Mouse (Mus musculus) granulocyte monocyte progenitor cell, adult 5-6 weeks (primary cell): ENCODE measurements around the gene Rasgrf2. TPM values are rescaled to one million over a fixed set of nuclear protein-coding genes. Genes with fewer than 3 reads are reported as not detected.

Experiments used
- ATAC-seq: replicated peaks from 2 replicates; pipeline ENCODE4 v1.8.0; 2016; ENCODE audit warnings: mild to moderate bottlenecking, moderate TSS enrichment, inconsistent platforms; ENCODE audit not compliant: poor library complexity, severe bottlenecking
- total RNA-seq, 2 experiments: library from RNA; stranded (forward) in 1 of 2; stranded (reverse) in 1 of 2; fragments of 200-712, 200-1000 nt in 1 of 2; fragments of >200 nt in 1 of 2; fragmentation: Nextera tagmentation in 1 of 2; gene quantifications; 2 replicates each; pipeline ENCODE4 v1.2.3; 2014 to 2017

The Rasgrf2 gene
- total RNA-seq, 2 experiments from 2014 or later: 0.26 to 1.1 TPM

- ATAC-seq: peak; percentile 77; the same call in 1 of the 2 replicates
These were observed 238.3 kb downstream of the Rasgrf2 start for GRCm38 (mm10) chr13:91893132-91893531.

GRCm38 (mm10) chr13:91890031-91890619 is 241.3 kb downstream of the Rasgrf2 start:
- no peak for ATAC-seq

- ATAC-seq: no peak
These were observed 246.6 kb downstream of the Rasgrf2 start for GRCm38 (mm10) chr13:91884714-91885386.

GRCm38 (mm10) chr13:91881837-91882480 is 249.5 kb downstream of the Rasgrf2 start:
- ATAC-seq: peak; percentile 62

- ATAC-seq: no peak
These were observed 251.2 kb downstream of the Rasgrf2 start for GRCm38 (mm10) chr13:91880256-91880655.

- ATAC-seq: no peak
These were observed 253.5 kb downstream of the Rasgrf2 start for GRCm38 (mm10) chr13:91877996-91878395.

GRCm38 (mm10) chr13:91877350-91877749 is 254.1 kb downstream of the Rasgrf2 start:
- ATAC-seq: no peak

GRCm38 (mm10) chr13:91876741-91877349 is 254.6 kb downstream of the Rasgrf2 start, which contains the start of gene Ckmt2:
TSS of gene Ckmt2 (minus strand) at chr13:91876885.
- ATAC-seq: no peak

- ATAC-seq: no peak
These were observed 255.9 kb downstream of the Rasgrf2 start for GRCm38 (mm10) chr13:91875581-91875980.

GRCm38 (mm10) chr13:91874565-91874964 is 256.9 kb downstream of the Rasgrf2 start:
- no peak for ATAC-seq

- no peak for ATAC-seq
These were observed 257.6 kb downstream of the Rasgrf2 start for GRCm38 (mm10) chr13:91873734-91874329.

GRCm38 (mm10) chr13:91868577-91868976 is 262.9 kb downstream of the Rasgrf2 start:
- ATAC-seq: no peak

- peak; percentile 35; the same call in 1 of the 2 replicates for ATAC-seq
These were observed 272.6 kb downstream of the Rasgrf2 start for GRCm38 (mm10) chr13:91858835-91859234.

GRCm38 (mm10) chr13:91857427-91857826 is 274.0 kb downstream of the Rasgrf2 start:
- no peak for ATAC-seq

GRCm38 (mm10) chr13:91854412-91854811 is 277.0 kb downstream of the Rasgrf2 start:
- ATAC-seq: no peak

Other genes starting within 250 kb of the Rasgrf2 start
- gene Gm20379, start 174.3 kb upstream of the Rasgrf2 start, total RNA-seq (2014; fragmentation: Nextera tagmentation): not detected in 2 replicates
- gene Gm20379, start 174.3 kb upstream of the Rasgrf2 start, total RNA-seq (2017): not detected in 2 replicates
- gene Dhfr, start 223.1 kb upstream of the Rasgrf2 start, total RNA-seq (2014; fragmentation: Nextera tagmentation): 20.6 and 25.4 TPM in 2 replicates
- gene Dhfr, start 223.1 kb upstream of the Rasgrf2 start, total RNA-seq (2017): 26.5 and 26.9 TPM in 2 replicates
- gene Msh3, start 223.3 kb upstream of the Rasgrf2 start, total RNA-seq (2014; fragmentation: Nextera tagmentation): 42.4 and 53.1 TPM in 2 replicates
- gene Msh3, start 223.3 kb upstream of the Rasgrf2 start, total RNA-seq (2017): 41.4 and 48.1 TPM in 2 replicates